Mouse (Mus musculus) E14TG2a.4 (cell line): Measurements from ENCODE around the gene Rex1bd.

Experiments
- CTCF ChIP-seq: conservative IDR thresholded peaks from 2 replicates; pipeline ENCODE4 v1.5.1; 2014; ENCODE audit warnings: low read length
- NANOG ChIP-seq: IDR thresholded peaks from 2 replicates; pipeline ENCODE4 v1.6.1; 2014; ENCODE audit warnings: borderline replicate concordance, low read length, mixed read lengths
- POU5F1 ChIP-seq: IDR thresholded peaks from 2 replicates; pipeline ENCODE4 v1.6.1; 2014; ENCODE audit warnings: low read length, borderline replicate concordance

- TF ChIP-seq CTCF, result no peak
- no peak for TF ChIP-seq NANOG
- TF ChIP-seq POU5F1, result no peak
Observed at GRCm38 (mm10) chr8:70517940-70518643, 11.5 kb upstream of the Rex1bd start.
